Mouse (Mus musculus): ENCODE measurements around the gene Ctrc. TPM values are rescaled to one million over a fixed set of nuclear protein-coding genes. Genes with fewer than 3 reads are reported as not detected.
A peak's percentile ranks its signal among the peaks of the same experiment; 100 is the strongest.

The Ctrc gene
- polyA plus RNA-seq, 1 experiment from 2014 or later: not detected

DNA sequence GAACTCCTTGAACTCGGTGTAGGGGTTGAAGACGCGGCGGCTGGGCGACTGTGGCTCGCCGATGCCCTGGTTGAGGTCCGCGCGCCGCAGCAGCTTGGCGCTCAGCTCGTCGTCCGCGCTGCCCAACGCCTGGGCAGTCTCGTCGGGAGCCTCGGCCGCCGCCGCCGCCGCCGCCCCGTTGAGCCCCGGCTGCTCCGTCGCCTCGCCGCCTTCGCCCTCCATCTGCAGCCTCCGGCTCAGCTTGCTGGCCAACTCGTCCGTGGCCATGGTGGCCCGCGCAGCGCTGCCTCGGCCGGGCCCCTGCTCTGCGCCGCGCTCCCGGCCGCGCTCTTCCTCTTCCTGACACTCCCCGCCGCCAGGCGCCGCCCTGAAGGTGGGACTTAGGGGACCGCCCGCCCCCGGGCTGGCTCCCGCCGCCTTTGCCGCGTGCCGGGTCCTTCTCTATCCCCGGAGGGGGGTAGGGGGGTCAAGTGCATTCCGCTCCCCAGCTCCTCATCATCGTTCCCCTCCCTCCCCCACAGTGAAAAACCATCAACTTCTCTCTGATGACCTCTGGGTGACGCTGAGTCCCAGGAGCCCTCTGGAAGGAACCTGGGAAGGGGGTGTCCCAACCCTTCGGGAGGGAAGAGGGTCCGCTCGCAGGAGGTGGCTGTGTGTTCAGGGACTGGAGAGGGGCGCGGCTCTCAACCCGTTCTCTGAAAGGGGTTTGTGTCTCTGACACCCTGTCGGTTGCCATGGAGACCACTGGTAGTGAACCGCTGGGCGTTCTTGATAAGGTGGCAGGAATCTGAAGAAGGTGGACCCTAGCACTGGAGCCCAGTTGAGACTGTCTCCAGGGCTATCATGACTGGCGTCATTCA is 28.7 kb upstream of the Ctrc start, which contains the start of gene Efhd2:
TSS of gene Efhd2 (minus strand) at position 320 of the 860 bp plus-strand sequence.
- Histone ChIP-seq H3K27me3 (replicated peaks) (no peaks in the 10 kb centered on the region), H3K4me1 (peaks cover 34% of the 10 kb centered on the region), H3K4me3 (peak within 1 kb of the TSS; percentile 73), H3K27ac (peak within 1 kb of the TSS; percentile 17; the same call in 1 of the 2 replicates), H3K9ac (peak within 1 kb of the TSS; percentile 78), H3K36me3 (no peaks in the 10 kb centered on the region), H3K9me3 (no peaks in the 10 kb centered on the region), H3K4me2 (replicated peaks) (peak within 1 kb of the TSS; percentile 95)
- ATAC-seq (ENCODE audit: low FRiP score, low read depth): peak; percentile 87
- WGBS: under 1% methylated on average over 71 of the region's 73 CpGs

GRCm38 (mm10) chr4:141874111-141874600 is 28.0 kb upstream of the Ctrc start:
- H3K9ac ChIP-seq: peak overlapping the region; percentile 78
- H3K36me3 ChIP-seq: no peaks in the 10 kb centered on the region
- no peaks in the 10 kb centered on the region for H3K27me3 ChIP-seq (replicated peaks)
- peak overlapping the region; percentile 73 for H3K4me3 ChIP-seq
- peak overlapping the region; percentile 95 for H3K4me2 ChIP-seq (replicated peaks)
- H3K9me3 ChIP-seq: no peaks in the 10 kb centered on the region
- WGBS: 3% methylated on average over 19 of the region's 19 CpGs
- peak; percentile 27 for ATAC-seq (ENCODE audit: low FRiP score, low read depth)
- peaks cover 37% of the 10 kb centered on the region for H3K4me1 ChIP-seq
- peak overlapping the region; percentile 17; the same call in 1 of the 2 replicates for H3K27ac ChIP-seq

- 84% methylated on average over 9 of the region's 9 CpGs for WGBS
These were observed 26.8 kb upstream of the Ctrc start for GRCm38 (mm10) chr4:141872977-141873376.

DNA sequence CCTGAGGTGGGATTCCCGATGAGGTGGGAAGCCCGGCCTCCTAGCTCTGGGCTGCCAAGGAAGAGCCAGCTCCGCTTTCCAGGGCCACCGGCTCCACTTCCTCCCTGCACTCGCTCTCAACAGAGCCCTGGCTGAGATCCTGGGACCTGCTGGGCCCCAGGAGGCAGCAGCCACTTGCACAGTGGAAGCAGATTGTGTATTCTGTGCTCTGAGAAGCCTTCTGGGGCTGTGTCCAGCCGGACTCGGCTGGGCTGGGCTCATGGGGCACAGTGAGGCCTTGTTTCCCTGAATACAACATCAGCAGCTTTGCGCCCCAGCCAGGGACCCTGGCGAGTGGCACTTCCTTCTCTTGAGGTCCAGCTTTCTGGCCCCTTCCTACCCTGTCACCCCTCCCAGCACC is 25.8 kb upstream of the Ctrc start:
- WGBS: 61% methylated on average over 9 of the region's 9 CpGs
- no peak overlapping the region for H3K4me3 ChIP-seq

More at GRCm38 (mm10) chr4:141872977-141873376, 26.8 kb upstream of the Ctrc start:
- Histone ChIP-seq H3K4me3 (peak overlapping the region; percentile 73; the same call in 1 of the 2 replicates), H3K27me3 (replicated peaks) (no peaks in the 10 kb centered on the region), H3K9ac (no peak overlapping the region; the same call in 1 of the 2 replicates), H3K4me1 (peaks cover 40% of the 10 kb centered on the region), H3K4me2 (replicated peaks) (peak overlapping the region; percentile 95), H3K36me3 (no peaks in the 10 kb centered on the region), H3K9me3 (no peaks in the 10 kb centered on the region), H3K27ac (no peak overlapping the region)
- ATAC-seq (ENCODE audit: low FRiP score, low read depth): no peak

DNA sequence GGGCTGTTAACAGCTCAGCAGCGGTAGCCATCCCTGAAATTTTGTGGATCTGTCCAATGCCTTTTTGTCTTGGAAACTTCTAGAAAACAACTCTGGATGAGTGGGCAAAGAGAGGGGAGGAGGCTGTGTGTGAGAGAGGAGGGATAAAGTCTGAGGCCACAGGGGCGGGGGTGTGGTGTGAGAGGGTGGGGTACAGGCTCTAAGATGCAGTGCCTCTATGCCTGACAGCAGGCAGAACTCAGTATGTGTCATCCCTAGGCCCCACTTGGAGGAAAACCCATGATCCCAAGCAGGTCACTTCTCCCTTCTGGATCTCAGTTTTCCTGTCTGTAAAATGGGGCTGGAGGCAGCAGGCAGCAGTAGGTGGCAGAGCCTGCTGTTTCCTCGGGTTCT is 25.2 kb upstream of the Ctrc start:
- H3K4me1 ChIP-seq: peaks cover 57% of the 10 kb centered on the region
- H3K9ac ChIP-seq: 0 out of 2 replicates have a peak overlapping the region, but pooled peaks have one; percentile 4
- H3K27me3 ChIP-seq (replicated peaks): no peaks in the 10 kb centered on the region
- 94% methylated on average over 3 of the region's 3 CpGs for whole genome bisulfite sequencing
- ATAC-seq (ENCODE audit: low FRiP score, low read depth): no peak
- no peak overlapping the region for H3K4me2 ChIP-seq (replicated peaks)
- no peaks in the 10 kb centered on the region for H3K9me3 ChIP-seq
- H3K4me3 ChIP-seq: no peak overlapping the region
- no peak overlapping the region for H3K27ac ChIP-seq
- no peaks in the 10 kb centered on the region for H3K36me3 ChIP-seq

More for the DNA sequence above, 25.8 kb upstream of the Ctrc start:
- Histone ChIP-seq H3K27me3 (replicated peaks) (no peaks in the 10 kb centered on the region), H3K4me2 (replicated peaks) (peak overlapping the region; percentile 95), H3K4me1 (peaks cover 51% of the 10 kb centered on the region), H3K9me3 (no peaks in the 10 kb centered on the region), H3K27ac (no peak overlapping the region), H3K9ac (peak overlapping the region; percentile 4; the same call in 1 of the 2 replicates), H3K36me3 (no peaks in the 10 kb centered on the region)
- no peak for ATAC-seq (ENCODE audit: low FRiP score, low read depth)

DNA sequence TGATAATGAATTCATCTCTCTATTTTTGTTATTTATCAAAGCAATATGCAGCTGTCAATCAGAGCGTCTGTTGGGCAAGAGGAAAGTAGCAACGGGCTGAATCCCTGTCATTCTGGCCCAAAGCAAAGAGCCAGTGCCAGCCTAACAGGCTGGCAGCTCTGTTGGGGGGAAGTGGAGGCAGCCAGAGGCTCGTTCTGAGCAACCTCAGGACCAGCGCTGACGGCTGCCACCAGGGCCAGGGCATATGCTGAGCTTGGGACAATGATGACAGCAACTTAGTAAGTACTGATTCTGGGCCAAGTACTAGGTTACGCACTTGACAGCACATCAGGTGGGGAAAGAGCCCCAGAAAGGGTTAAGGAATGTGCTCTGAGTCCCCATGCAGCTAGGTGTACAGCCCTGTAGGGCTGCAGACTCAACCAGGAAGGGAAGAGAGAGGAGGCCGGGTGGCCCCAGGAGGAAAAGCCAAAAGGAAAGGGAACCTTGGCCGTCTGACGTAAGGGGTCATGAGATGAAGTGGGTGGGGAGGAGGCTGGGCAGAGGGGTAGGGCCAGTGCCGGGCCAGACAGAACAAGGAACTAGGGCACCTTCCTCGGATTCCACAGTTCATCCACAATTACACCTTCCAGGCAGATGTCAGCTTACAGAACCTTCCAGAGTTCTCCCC is 24.6 kb upstream of the Ctrc start:
- no peak overlapping the region for H3K4me2 ChIP-seq (replicated peaks)
- peaks cover 59% of the 10 kb centered on the region for H3K4me1 ChIP-seq
- no peaks in the 10 kb centered on the region for H3K27me3 ChIP-seq (replicated peaks)
- H3K36me3 ChIP-seq: no peaks in the 10 kb centered on the region
- WGBS: 81% methylated on average over 11 of the region's 11 CpGs
- no peak overlapping the region for H3K27ac ChIP-seq
- H3K4me3 ChIP-seq: no peak overlapping the region
- H3K9ac ChIP-seq: no peak overlapping the region
- H3K9me3 ChIP-seq: no peaks in the 10 kb centered on the region
- ATAC-seq (ENCODE audit: low FRiP score, low read depth): no peak

DNA sequence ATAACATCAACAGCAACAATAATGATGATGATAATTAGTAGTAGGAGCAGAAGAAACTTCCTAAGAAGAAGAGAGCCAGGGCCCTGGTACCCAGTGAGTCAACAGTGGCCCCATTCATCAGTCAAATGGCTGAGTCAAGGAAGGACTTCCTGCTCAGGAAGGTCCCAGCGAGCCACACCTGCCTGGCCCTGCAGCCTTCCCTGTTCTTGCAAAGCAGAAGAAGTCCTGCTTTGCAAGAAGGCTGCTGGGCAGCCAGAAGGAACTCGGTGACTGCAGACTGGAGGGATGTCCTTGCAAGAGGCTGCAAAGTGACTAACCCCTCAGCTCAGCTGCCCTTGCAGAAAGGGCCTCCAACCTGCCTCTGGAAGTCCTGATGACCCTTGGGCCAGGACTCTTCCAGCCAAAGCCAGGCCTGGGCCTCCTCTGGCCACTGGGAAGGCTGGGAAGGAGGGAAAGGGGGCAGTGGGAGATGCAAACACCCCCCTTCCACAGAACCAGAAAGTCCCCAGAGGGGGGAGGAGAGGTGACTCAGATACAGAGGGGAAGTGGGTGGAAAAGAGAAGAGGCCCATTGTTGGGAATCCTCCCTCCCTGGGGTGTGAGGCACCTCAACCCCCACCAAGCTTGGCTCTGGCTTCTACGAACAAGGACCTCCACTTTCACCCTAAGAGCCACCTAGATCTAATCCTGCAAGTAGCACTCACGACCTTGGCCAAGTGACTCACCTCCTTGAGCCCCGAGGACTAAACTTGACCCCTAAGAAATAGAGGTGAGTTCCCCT is 23.5 kb upstream of the Ctrc start:
- ATAC-seq (ENCODE audit: low FRiP score, low read depth): no peak
- H3K36me3 ChIP-seq: no peaks in the 10 kb centered on the region
- H3K9ac ChIP-seq: no peak overlapping the region
- H3K27ac ChIP-seq: no peak overlapping the region
- H3K4me3 ChIP-seq: no peak overlapping the region
- WGBS: 90% methylated on average over 5 of the region's 5 CpGs
- peaks cover 53% of the 10 kb centered on the region for H3K4me1 ChIP-seq
- no peaks in the 10 kb centered on the region for H3K9me3 ChIP-seq
- H3K27me3 ChIP-seq (replicated peaks): no peaks in the 10 kb centered on the region
- no peak overlapping the region for H3K4me2 ChIP-seq (replicated peaks)

DNA sequence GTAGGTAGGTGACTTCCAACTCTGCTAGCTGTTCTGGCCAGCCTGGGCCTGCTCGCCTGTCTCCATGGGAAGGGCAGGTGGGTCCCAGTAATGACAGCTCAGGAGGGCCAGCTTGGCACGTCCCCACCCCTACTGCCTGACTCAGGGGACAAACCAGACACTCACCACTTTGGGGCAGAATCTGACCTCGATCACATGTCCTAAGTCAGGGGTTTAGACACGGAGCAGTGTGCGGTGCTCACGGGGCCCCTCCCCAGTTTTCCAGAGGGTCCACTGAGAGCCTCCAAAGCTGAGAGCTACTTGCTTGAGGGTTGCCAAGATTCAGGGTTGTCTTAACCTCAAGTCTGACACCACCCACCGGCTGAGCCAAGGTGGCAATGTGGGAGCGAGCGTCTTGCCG is 21.9 kb upstream of the Ctrc start:
- Histone ChIP-seq H3K9ac (no peak overlapping the region), H3K9me3 (no peaks in the 10 kb centered on the region), H3K4me3 (no peak overlapping the region), H3K36me3 (no peaks in the 10 kb centered on the region), H3K27me3 (replicated peaks) (no peaks in the 10 kb centered on the region), H3K4me1 (peaks cover 40% of the 10 kb centered on the region), H3K4me2 (replicated peaks) (no peak overlapping the region), H3K27ac (peak overlapping the region; percentile 37)
- peak; percentile 33; the same call in 1 of the 2 replicates for ATAC-seq (ENCODE audit: low FRiP score, low read depth)
- WGBS: 85% methylated on average over 10 of the region's 10 CpGs

GRCm38 (mm10) chr4:141867498-141867897 is 21.3 kb upstream of the Ctrc start:
- peak; percentile 69 for ATAC-seq (ENCODE audit: low FRiP score, low read depth)
- Histone ChIP-seq H3K4me2 (replicated peaks) (peak overlapping the region; percentile 18), H3K9ac (no peak overlapping the region), H3K27ac (peak overlapping the region; percentile 37; the same call in 1 of the 2 replicates), H3K4me3 (no peak overlapping the region), H3K9me3 (no peaks in the 10 kb centered on the region), H3K4me1 (peaks cover 34% of the 10 kb centered on the region), H3K27me3 (replicated peaks) (no peaks in the 10 kb centered on the region), H3K36me3 (no peaks in the 10 kb centered on the region)
- 36% methylated on average over 4 of the region's 4 CpGs for WGBS

- Histone ChIP-seq H3K4me3 (no peak overlapping the region), H3K27ac (peak overlapping the region; percentile 37; the same call in 1 of the 2 replicates), H3K4me1 (peaks cover 30% of the 10 kb centered on the region), H3K9ac (no peak overlapping the region), H3K4me2 (replicated peaks) (peak overlapping the region; percentile 18), H3K27me3 (replicated peaks) (no peaks in the 10 kb centered on the region), H3K36me3 (no peaks in the 10 kb centered on the region), H3K9me3 (no peaks in the 10 kb centered on the region)
- 30% methylated on average over 10 of the region's 10 CpGs for WGBS
- peak; percentile 63 for ATAC-seq (ENCODE audit: low FRiP score, low read depth)
These were observed 20.9 kb upstream of the Ctrc start for GRCm38 (mm10) chr4:141866933-141867490.

- H3K4me1 ChIP-seq: peaks cover 26% of the 10 kb centered on the region
- H3K36me3 ChIP-seq: peaks cover 13% of the 10 kb centered on the region
- H3K9ac ChIP-seq: no peak overlapping the region
- H3K9me3 ChIP-seq: no peaks in the 10 kb centered on the region
- H3K4me2 ChIP-seq (replicated peaks): no peak overlapping the region
- 90% methylated on average over 5 of the region's 5 CpGs for WGBS
- H3K27ac ChIP-seq: no peak overlapping the region
- no peak overlapping the region for H3K4me3 ChIP-seq
- ATAC-seq (ENCODE audit: low FRiP score, low read depth): no peak
- H3K27me3 ChIP-seq (replicated peaks): no peaks in the 10 kb centered on the region
These were observed 19.4 kb upstream of the Ctrc start for GRCm38 (mm10) chr4:141865600-141865999.

Data from neural tube, embryonic 12.5 days (tissue).